Mouse (Mus musculus) heart, embryonic 12.5 days (tissue): ENCODE data around the gene Mbtps1. TPM values are rescaled to one million over a fixed set of nuclear protein-coding genes. Genes with fewer than 3 reads are reported as not detected.

Source experiments
- ATAC-seq: fragments of 200-750 bp; cut with Nextera tagmentation; 2 replicates; pipeline ENCODE4 v1.8.0; 2017; ENCODE audit warnings: moderate TSS enrichment, moderate library complexity; ENCODE audit not compliant: insufficient number of reproducible peaks, low FRiP score
- H3K27ac ChIP-seq: fragments of 300-500 bp; sonication (generic); 2 replicates; pipeline ENCODE4 v1.5.1; 2016; ENCODE audit warnings: mild to moderate bottlenecking, moderate library complexity; ENCODE audit not compliant: poor library complexity, severe bottlenecking
- H3K27me3 ChIP-seq: fragments of 300-500 bp; sonication (generic); replicated peaks from 2 replicates; pipeline ENCODE4 v1.6.1; 2016; ENCODE audit warnings: mild to moderate bottlenecking, moderate library complexity
- H3K36me3 ChIP-seq: fragments of 300-500 bp; sonication (generic); 2 replicates; pipeline ENCODE4 v1.6.1; 2016; ENCODE audit warnings: mild to moderate bottlenecking, moderate library complexity
- H3K4me1 ChIP-seq: fragments of 300-500 bp; sonication (generic); replicated peaks from 2 replicates; pipeline ENCODE4 v1.6.1; 2016; ENCODE audit warnings: mild to moderate bottlenecking
- H3K4me2 ChIP-seq: fragments of 300-500 bp; sonication (generic); 2 replicates; pipeline ENCODE4 v1.6.1; 2016; ENCODE audit warnings: mild to moderate bottlenecking, moderate library complexity
- H3K4me3 ChIP-seq: fragments of 300-500 bp; sonication (generic); 2 replicates; pipeline ENCODE4 v1.5.1; 2016; ENCODE audit warnings: mild to moderate bottlenecking
- H3K9ac ChIP-seq: fragments of 300-500 bp; sonication (generic); 2 replicates; pipeline ENCODE4 v1.6.1; 2016; ENCODE audit warnings: mild to moderate bottlenecking, moderate library complexity
- H3K9me3 ChIP-seq: fragments of 300-500 bp; sonication (generic); replicated peaks from 2 replicates; pipeline ENCODE4 v1.6.1; 2016; ENCODE audit warnings: mild to moderate bottlenecking, moderate library complexity
- whole genome bisulfite sequencing: fragments of 180-500 bp; shearing (Covaris S2); methylation state at CpG from one replicate; pipeline ENCODE4 v1.1.7; 2016; 5-methylcytosine and 5-hydroxymethylcytosine counted together
- polyA plus RNA-seq: library from polyadenylated mRNA; unstranded; fragments of >200 nt; fragmentation: Nextera tagmentation; extraction: Ambion mirVana; gene quantifications from 2 replicates; pipeline ENCODE4 v1.2.1, GENCODE M21; 2016

Mbtps1 gene
- polyA plus RNA-seq, 1 experiment from 2014 or later, result 99.4 TPM

DNA sequence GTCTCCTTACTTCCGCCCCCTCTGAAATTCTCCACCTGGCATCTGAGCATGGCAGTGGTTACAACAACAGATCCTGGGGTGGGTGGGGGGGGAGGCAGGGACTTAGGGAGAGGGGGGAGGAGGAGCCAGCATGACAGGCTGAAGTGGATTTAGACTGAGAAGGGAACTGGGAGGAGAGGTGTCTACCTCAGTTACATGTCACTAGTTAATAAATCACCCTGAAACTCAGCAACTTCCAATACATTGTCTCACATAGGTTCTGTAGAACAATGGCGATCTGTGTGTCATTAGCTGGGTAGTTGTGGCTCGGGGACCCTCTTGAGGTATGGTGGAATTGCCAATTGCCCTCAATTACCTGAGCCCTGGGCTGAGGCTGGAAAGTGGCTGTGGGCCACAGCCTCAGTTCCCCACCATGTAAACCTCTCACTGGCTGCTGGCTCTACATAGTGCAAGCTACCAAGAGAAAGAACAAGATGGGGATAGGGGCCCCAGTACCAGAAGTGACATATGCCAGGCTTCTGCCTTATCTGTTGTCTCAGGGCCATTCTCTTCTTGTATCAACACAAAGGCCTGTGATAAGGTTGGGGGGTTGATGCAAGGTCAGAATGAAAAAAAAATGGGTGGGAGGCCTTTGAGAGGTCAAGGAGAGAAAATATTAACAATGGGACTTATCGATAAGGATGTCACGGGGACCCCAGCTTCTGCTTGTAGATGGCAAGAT, 22.1 kb upstream of the Mbtps1 start:
- no peak overlapping the region; the same call in 1 of the 2 replicates for H3K4me2 ChIP-seq
- WGBS, result 43% methylated on average over 5 of the region's 5 CpGs
- peak overlapping the region; percentile 28 for H3K27ac ChIP-seq
- H3K4me3 ChIP-seq, result no peak overlapping the region
- peak; percentile 84 for ATAC-seq
- H3K9me3 ChIP-seq, result no peaks in the 10 kb centered on the region
- H3K9ac ChIP-seq, result no peak overlapping the region
- H3K27me3 ChIP-seq, result peaks cover 21% of the 10 kb centered on the region
- H3K36me3 ChIP-seq, result no peaks in the 10 kb centered on the region
- peaks cover 49% of the 10 kb centered on the region for H3K4me1 ChIP-seq

DNA sequence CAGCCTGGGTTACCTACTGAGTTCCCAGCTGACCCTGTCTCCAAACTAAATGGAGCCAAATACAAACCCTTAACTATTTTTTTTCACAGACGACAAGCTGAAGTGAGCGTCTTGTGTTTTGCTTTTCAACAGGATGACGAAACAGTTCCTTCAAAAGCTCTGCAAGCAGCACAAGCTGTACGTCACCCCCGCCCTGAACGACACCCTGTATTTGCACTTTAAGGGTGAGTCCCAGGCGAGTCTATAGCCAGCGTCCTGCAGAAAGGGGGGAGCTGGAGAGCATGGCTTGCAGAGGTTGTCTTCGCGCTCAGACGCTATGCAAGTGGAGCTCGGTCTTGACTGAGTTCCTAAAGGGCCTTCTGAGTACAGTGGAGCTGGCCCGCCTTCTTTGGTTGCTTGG, 20.6 kb upstream of the Mbtps1 start:
- no peak for ATAC-seq
- H3K36me3 ChIP-seq, result no peaks in the 10 kb centered on the region
- no peak overlapping the region for H3K27ac ChIP-seq
- WGBS, result 46% methylated on average over 13 of the region's 13 CpGs
- peaks cover 21% of the 10 kb centered on the region for H3K27me3 ChIP-seq
- no peak overlapping the region for H3K4me2 ChIP-seq
- peaks cover 40% of the 10 kb centered on the region for H3K4me1 ChIP-seq
- H3K9ac ChIP-seq, result no peak overlapping the region
- no peak overlapping the region for H3K4me3 ChIP-seq
- H3K9me3 ChIP-seq, result no peaks in the 10 kb centered on the region

DNA sequence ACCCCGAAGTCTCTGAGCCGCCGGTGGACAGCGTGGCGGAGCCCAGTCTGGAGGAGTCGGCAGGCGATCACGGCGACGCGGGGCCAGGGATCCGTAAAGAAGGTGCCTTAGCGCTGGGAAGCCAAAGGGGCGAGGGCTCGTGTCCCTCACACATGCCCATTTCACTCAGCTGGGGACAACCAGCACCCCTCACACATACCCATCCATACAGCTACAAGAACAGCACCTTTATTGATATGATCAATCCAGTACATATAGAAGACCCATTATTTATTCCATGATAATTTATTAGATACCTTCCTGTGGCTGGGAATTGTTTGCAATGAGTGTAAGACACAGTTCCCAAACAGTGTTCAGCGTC, 16.8 kb upstream of the Mbtps1 start:
- no peak overlapping the region for H3K27ac ChIP-seq
- peak overlapping the region; percentile 98 for H3K4me2 ChIP-seq
- H3K27me3 ChIP-seq, result peaks cover 21% of the 10 kb centered on the region
- H3K4me3 ChIP-seq, result peak overlapping the region; percentile 82
- peaks cover 25% of the 10 kb centered on the region for H3K4me1 ChIP-seq
- no peak for ATAC-seq
- no peaks in the 10 kb centered on the region for H3K9me3 ChIP-seq
- no peaks in the 10 kb centered on the region for H3K36me3 ChIP-seq
- H3K9ac ChIP-seq, result peak overlapping the region; percentile 82; the same call in 1 of the 2 replicates
- 3% methylated on average over 16 of the region's 16 CpGs for WGBS

DNA sequence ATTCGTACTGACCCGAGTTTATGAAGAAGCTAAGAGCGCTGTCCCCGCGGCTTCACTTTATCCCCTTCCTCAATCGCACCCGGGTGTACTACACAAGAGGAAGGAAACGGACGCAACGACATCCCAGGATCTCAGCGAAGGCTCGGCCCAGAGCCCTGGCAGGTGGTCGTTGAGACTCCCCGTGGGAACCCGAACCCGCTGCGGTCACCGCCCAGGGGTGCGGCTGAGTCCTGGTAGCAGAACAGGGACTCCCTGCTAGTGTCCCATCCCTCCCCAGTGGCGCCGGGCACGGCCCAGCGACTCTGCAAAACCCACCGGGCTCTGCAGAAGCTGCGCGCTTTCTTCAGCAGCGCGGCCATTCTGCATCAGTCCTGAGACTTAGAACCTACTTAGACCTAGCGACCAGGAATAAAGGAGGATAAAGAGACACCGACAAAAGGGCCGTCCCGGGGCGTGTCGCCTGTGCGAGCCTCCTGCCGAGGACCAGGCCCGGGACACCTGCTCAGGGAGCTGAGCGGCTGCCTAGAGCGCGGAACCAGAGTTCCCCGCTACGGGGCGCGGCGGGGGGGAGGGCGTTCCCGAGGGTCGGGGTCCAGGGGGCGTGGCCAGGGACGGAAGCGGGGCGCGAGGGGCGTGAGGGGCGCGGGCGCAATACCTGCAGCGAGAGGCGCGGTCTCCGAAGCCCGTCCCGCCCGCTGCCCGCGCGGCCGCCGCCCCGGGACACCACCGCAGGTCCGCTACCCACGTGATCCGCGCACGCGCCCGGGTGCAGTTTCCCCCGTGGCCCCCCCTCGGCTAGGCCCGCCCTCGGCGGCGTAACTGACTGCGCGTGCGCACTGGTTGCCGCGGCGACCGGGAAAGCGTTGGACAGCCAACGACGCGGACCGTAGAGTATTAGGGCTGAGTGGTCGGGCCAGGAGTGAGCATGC, 16.2 kb upstream of the Mbtps1 start, which contains the start of the genes Hsdl1 and Dnaaf1:
Hsdl1 (minus strand) TSS at position 747 of the 929 bp plus-strand sequence.
Dnaaf1 (plus strand) TSS at position 799 of the 929 bp plus-strand sequence.
- H3K4me1 ChIP-seq, result peaks cover 21% of the 10 kb centered on the region
- peaks cover 21% of the 10 kb centered on the region for H3K27me3 ChIP-seq

DNA sequence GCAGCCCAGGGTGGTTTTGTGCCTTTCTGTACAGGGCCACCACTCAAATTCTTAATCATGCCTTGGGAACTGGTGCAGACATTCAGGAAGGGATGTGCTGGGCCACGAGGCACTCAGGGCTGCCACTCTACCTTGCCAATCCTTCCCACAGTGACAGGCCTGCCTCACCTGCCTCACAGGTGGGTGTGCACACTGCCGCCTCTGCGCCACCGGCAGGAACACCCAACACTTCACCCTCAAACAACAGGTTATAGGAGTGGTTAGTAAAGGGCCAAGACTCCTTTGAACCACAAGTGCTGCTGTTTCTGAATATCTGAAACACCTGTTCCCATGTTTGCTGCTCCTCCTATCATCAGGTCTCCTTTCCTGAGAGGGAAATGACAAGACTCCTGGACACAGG, 13.9 kb upstream of the Mbtps1 start:
- Histone ChIP-seq H3K9me3 (no peaks in the 10 kb centered on the region), H3K4me3 (no peak overlapping the region), H3K36me3 (peaks cover 4% of the 10 kb centered on the region; the same call in 1 of the 2 replicates), H3K27ac (no peak overlapping the region), H3K27me3 (peaks cover 15% of the 10 kb centered on the region), H3K4me1 (peaks cover 9% of the 10 kb centered on the region), H3K9ac (no peak overlapping the region), H3K4me2 (no peak overlapping the region)
- ATAC-seq, result no peak
- 83% methylated on average over 4 of the region's 4 CpGs for WGBS

More for the DNA sequence above, 16.2 kb upstream of the Mbtps1 start, which contains the start of the genes Hsdl1 and Dnaaf1:
- peak within 1 kb of the TSS; percentile 82 for H3K4me3 ChIP-seq
- peak within 1 kb of the TSS; percentile 37 for H3K27ac ChIP-seq
- H3K9ac ChIP-seq, result peak within 1 kb of the TSS; percentile 82
- under 1% methylated on average over 97 of the region's 97 CpGs for WGBS
- H3K4me2 ChIP-seq, result peak within 1 kb of the TSS; percentile 98
- H3K9me3 ChIP-seq, result no peaks in the 10 kb centered on the region
- H3K36me3 ChIP-seq, result no peaks in the 10 kb centered on the region
- ATAC-seq, result peak; percentile 94

DNA sequence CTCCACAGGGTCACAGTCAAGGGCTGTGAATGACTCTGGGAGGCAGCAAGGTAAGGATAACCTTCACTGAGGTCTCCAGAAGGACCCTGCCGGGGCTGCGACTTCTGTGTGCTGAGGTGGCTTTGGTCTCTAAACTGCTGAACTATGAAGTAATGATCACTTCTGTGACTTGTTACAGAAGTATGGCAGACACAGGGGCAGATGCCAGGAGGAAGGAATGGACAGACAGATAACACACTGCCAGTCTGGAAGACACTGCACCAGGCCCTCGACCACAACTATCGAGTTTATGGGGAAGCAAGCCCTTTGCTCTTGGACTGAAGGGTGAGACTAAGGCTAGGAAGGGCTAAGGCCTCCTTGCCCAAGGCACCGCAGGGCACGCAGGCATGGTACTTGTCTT, 12.6 kb upstream of the Mbtps1 start:
- ATAC-seq, result no peak
- Histone ChIP-seq H3K4me1 (peaks cover 9% of the 10 kb centered on the region), H3K9ac (no peak overlapping the region), H3K4me3 (no peak overlapping the region), H3K4me2 (no peak overlapping the region), H3K27ac (no peak overlapping the region), H3K27me3 (peaks cover 4% of the 10 kb centered on the region), H3K36me3 (peaks cover 11% of the 10 kb centered on the region), H3K9me3 (no peaks in the 10 kb centered on the region)
- WGBS, result 83% methylated on average over 6 of the region's 6 CpGs

DNA sequence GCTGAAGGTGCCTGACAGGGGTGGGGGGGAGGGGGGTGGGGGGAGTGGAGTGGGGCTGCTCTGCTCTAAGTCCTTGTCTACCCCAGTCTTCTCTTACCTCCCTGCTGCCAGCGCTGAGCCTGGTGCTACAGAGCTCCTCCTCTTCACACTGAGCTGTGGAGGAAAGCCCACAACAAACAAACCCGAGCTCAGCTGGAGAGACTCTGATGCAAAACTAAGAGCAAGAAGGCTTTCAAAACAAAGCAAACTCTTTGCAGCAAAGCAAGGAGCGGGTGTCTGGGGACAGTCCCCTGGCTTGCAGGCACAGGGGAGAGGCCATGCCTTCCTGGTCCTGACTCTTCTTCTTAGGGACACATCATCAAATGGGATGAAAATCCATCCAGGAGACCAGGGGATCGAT, 11.3 kb upstream of the Mbtps1 start:
- WGBS, result 43% methylated on average over 4 of the region's 4 CpGs
- Histone ChIP-seq H3K4me3 (no peak overlapping the region), H3K27ac (no peak overlapping the region), H3K4me2 (no peak overlapping the region), H3K9ac (peak overlapping the region; percentile 32; the same call in 1 of the 2 replicates), H3K27me3 (no peaks in the 10 kb centered on the region; the same call in 1 of the 2 replicates), H3K4me1 (peaks cover 9% of the 10 kb centered on the region), H3K36me3 (peaks cover 24% of the 10 kb centered on the region), H3K9me3 (no peaks in the 10 kb centered on the region)
- ATAC-seq, result no peak

DNA sequence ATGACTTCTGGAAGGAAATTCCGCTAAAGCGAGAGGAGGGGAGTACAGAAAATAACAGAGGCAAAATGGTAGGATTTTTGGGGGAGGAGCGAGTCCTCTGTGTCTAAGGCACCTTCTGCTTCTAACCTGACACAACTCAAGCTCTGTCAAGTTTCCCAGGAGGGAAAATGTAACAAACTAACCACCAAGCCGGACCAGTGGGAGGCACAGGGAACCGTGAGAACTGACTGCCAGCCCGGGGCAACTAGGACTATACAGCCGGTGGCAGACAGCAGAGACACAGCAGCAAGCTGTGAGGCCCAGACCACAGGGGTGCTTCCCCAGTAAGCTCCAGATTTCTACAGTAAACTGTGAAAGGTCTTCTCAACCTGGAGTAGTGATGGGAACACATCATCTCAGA, 10.4 kb upstream of the Mbtps1 start:
- 64% methylated on average over 7 of the region's 7 CpGs for WGBS
- H3K4me2 ChIP-seq, result no peak overlapping the region
- no peaks in the 10 kb centered on the region for H3K9me3 ChIP-seq
- no peaks in the 10 kb centered on the region; the same call in 1 of the 2 replicates for H3K27me3 ChIP-seq
- no peak overlapping the region for H3K9ac ChIP-seq
- no peak for ATAC-seq
- peaks cover 6% of the 10 kb centered on the region for H3K4me1 ChIP-seq
- H3K36me3 ChIP-seq, result peaks cover 32% of the 10 kb centered on the region
- no peak overlapping the region for H3K27ac ChIP-seq
- H3K4me3 ChIP-seq, result no peak overlapping the region

DNA sequence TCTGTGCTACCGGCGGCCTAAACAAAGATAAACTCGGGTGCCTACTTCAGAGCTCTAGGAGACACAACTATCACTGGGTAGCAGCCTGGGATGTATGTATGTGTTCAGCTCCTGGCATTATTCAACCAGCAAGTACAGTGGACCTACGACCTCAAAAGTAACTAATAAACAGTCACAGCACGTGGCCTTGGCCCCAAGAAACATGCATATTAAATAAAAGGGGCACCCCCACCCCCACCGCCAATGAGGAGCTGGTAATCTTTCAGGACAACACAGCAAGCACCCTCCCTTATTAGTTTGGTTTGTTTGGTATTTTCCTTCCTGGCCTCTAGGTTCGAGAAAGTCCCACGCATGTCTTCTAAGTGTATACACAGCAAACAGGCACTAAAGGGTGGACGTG, 9.7 kb upstream of the Mbtps1 start:
- H3K4me1 ChIP-seq, result peaks cover 2% of the 10 kb centered on the region; the same call in 1 of the 2 replicates
- no peak for ATAC-seq
- H3K27ac ChIP-seq, result no peak overlapping the region
- H3K9me3 ChIP-seq, result no peaks in the 10 kb centered on the region
- no peaks in the 10 kb centered on the region; the same call in 1 of the 2 replicates for H3K27me3 ChIP-seq
- H3K4me3 ChIP-seq, result no peak overlapping the region
- H3K36me3 ChIP-seq, result peaks cover 38% of the 10 kb centered on the region
- 86% methylated on average over 9 of the region's 9 CpGs for WGBS
- H3K9ac ChIP-seq, result no peak overlapping the region
- no peak overlapping the region for H3K4me2 ChIP-seq

DNA sequence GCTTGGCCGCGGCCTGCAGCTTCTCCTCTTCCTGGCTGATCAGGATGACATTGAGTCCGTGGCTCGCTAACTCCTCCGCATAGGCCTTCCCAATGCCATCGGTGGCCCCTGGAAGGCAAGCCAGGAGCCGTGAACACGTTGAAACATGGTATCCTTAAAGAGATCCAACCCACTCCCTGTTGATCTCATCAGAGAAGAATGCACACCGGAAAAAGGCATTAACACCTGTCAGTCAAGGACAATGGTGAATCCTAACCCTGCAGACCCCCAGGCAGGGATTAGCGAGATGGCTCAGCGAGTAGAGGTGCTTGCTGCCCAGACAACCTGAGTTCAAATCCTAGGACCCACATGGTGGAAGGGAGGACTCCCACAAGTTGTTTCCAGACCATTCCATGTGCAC, 7.8 kb upstream of the Mbtps1 start:
- H3K9me3 ChIP-seq, result no peaks in the 10 kb centered on the region
- peaks cover 54% of the 10 kb centered on the region for H3K36me3 ChIP-seq
- no peaks in the 10 kb centered on the region for H3K27me3 ChIP-seq
- H3K4me2 ChIP-seq, result no peak overlapping the region
- no peak for ATAC-seq
- H3K4me1 ChIP-seq, result peaks cover 2% of the 10 kb centered on the region; the same call in 1 of the 2 replicates
- no peak overlapping the region for H3K9ac ChIP-seq
- 61% methylated on average over 11 of the region's 11 CpGs for WGBS
- H3K27ac ChIP-seq, result no peak overlapping the region
- H3K4me3 ChIP-seq, result no peak overlapping the region

DNA sequence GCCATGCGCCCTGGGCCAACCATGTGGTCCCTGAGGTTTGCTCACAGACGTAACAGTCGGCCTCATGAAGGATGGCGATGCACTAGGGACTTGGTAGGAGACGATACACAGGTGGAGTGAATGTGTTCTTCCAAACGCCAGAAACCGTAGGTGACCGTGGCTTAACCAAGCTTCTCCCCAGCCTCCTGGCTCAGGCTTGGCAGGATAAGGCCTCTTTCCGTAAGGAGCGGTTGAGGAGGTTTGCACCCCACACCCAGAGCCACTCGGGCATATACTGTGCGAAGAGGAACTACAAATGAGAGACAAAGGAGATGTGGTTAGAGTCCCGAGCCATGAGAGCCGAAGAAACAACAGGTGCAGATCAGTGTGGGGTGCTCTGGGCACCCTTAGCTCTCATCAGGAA, 5.3 kb upstream of the Mbtps1 start:
- Histone ChIP-seq H3K36me3 (peaks cover 58% of the 10 kb centered on the region), H3K27me3 (no peaks in the 10 kb centered on the region), H3K27ac (no peak overlapping the region), H3K4me3 (no peak overlapping the region), H3K9me3 (no peaks in the 10 kb centered on the region), H3K4me2 (no peak overlapping the region), H3K9ac (no peak overlapping the region), H3K4me1 (no peaks in the 10 kb centered on the region)
- ATAC-seq, result no peak
- WGBS, result 90% methylated on average over 14 of the region's 14 CpGs
